Mouse (Mus musculus) ES-E14 (cell line): Measurements from ENCODE around the gene Cib4.

Experiments used
- CHD2 ChIP-seq: IDR thresholded peaks from 2 replicates; pipeline ENCODE4 v1.6.1; 2014; ENCODE audit warnings: mild to moderate bottlenecking, low read depth, low read length, inconsistent platforms
- ZC3H11A ChIP-seq: IDR thresholded peaks from 2 replicates; pipeline ENCODE4 v1.6.1; 2012; ENCODE audit warnings: low read depth, mild to moderate bottlenecking, inconsistent platforms, low read length, borderline replicate concordance

DNA sequence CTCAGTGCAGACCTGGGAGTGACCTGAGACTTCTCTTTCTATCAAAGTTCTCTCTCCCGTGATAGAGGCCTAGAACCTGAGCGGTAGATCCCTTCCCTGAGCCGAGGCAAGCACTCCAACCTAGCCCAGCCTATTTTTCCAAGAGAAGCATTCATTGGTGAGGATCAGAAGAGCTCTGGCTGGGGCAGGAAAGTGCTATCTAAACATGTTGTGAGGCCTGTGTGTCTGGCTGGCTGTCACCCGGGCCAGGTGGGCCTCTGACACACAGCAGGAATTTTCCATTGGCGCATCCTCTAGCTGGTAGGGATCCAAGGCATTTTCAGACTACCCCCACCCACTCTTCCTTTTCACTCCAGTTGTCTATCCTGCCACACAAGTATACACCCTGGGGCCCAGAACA, 26.2 kb upstream of the Cib4 start:
- TF ChIP-seq CHD2 (no peak), ZC3H11A (no peak)
